17 mouse cellular contexts compared by ENCODE assay signal in genomic region chr8:111594044-111594840, GRCm38 (mm10). TPM values are rescaled to one million over a fixed set of nuclear protein-coding genes. Genes with fewer than 3 reads are reported as not detected.
A peak's percentile ranks its signal among the peaks of the same experiment; 100 is the strongest.
DNase-seq lines count a peak whose midpoint lies in the region; ATAC-seq and TF ChIP-seq lines count a peak whose summit lies in the region.
"Had no signal": no experiment of that assay in that cellular context is flagged by ENCODE, and none has a peak within 500 bp of the region (broad histone marks: within the 10 kb centered on the region; RNA-seq: fewer than 3 reads in every experiment).

No protein-coding gene starts in this region.

- H3K4me2 ChIP-seq in kidney, embryonic 15.5 days: no peak overlapping the region
- H3K4me2 ChIP-seq: forebrain, embryonic 13.5 days; limb, embryonic 13.5 days had no signal

- H3K9me3 ChIP-seq in kidney, embryonic 15.5 days (replicated peaks): no peaks in the 10 kb centered on the region
- H3K9me3 ChIP-seq: forebrain, embryonic 13.5 days; limb, embryonic 13.5 days; midbrain, embryonic 10.5 days had no signal

- peak overlapping the region; percentile 70 for H3K27ac ChIP-seq in gastrocnemius, adult 2 months
- H3K27ac ChIP-seq in kidney, embryonic 15.5 days: 0 out of 2 replicates have a peak overlapping the region, but pooled peaks have one; percentile 89
- H3K27ac ChIP-seq in kidney, adult 2 months (ENCODE audit: insufficient read depth, low read depth, low read length): no peak overlapping the region
- peak overlapping the region; percentile 13; the same call in 1 of the 2 replicates for H3K27ac ChIP-seq in macrophage
- H3K27ac ChIP-seq: forebrain, embryonic 13.5 days; limb, embryonic 13.5 days; midbrain, embryonic 10.5 days had no signal

- H3K9ac ChIP-seq in kidney, embryonic 15.5 days: no peak overlapping the region
- H3K9ac ChIP-seq: forebrain, embryonic 13.5 days; limb, embryonic 13.5 days had no signal

- no peak for DNase-seq in gastrocnemius, adult 2 months
- no peak for DNase-seq in gastrocnemius, postnatal 25 days
- no peak for DNase-seq in kidney, adult 2 months
- peak; percentile 54 for DNase-seq in 416B (ENCODE audit: low read depth)
- no peak for DNase-seq in adrenal gland, postnatal 36 days
- DNase-seq in adipocyte (ENCODE audit: low spot score): no peak
- DNase-seq: gastrocnemius, postnatal 10 days; kidney, adult 8-10 months; lung, adult 18-20 months; right cerebral cortex, postnatal 25 days had no signal

- no peaks in the 10 kb centered on the region for H3K36me3 ChIP-seq in kidney, embryonic 15.5 days
- no peaks in the 10 kb centered on the region for H3K36me3 ChIP-seq in kidney, adult 2 months (ENCODE audit: control insufficient read depth, insufficient read depth, low read length)
- H3K36me3 ChIP-seq in macrophage (ENCODE audit: inconsistent target): no peaks in the 10 kb centered on the region

- intact Hi-C loops in gastrocnemius, adult 2 months (cut with DNase I): no loop called here

- peaks cover 100% of the 10 kb centered on the region for H3K79me2 ChIP-seq in macrophage (ENCODE audit: inconsistent target)

- no peak for TF ChIP-seq CTCF in gastrocnemius, adult 2 months (IDR thresholded peaks at IDR 0.05)
- no peak for TF ChIP-seq CTCF in kidney, adult 2 months (conservative IDR thresholded peaks at IDR 0.05; ENCODE audit: insufficient read depth, insufficient read length, low read depth, low read length)

- no peak overlapping the region for H3K4me3 ChIP-seq in gastrocnemius, adult 2 months
- H3K4me3 ChIP-seq in kidney, embryonic 15.5 days (replicated peaks): no peak overlapping the region
- H3K4me3 ChIP-seq in kidney, adult 2 months (ENCODE audit: insufficient read depth, low read depth, low read length): no peak overlapping the region
- H3K4me3 ChIP-seq in macrophage (ENCODE audit: inconsistent target): no peak overlapping the region
- H3K4me3 ChIP-seq: forebrain, embryonic 13.5 days; limb, embryonic 13.5 days; midbrain, embryonic 10.5 days; myocyte had no signal

- H3K4me1 ChIP-seq in kidney, embryonic 15.5 days: peaks cover 60% of the 10 kb centered on the region
- H3K4me1 ChIP-seq in kidney, adult 2 months (ENCODE audit: control insufficient read depth, insufficient read depth, low read length): peaks cover 18% of the 10 kb centered on the region

- TF ChIP-seq POLR2A in kidney, adult 2 months (IDR thresholded peaks at IDR 0.05; ENCODE audit: low read depth, low read length): no peak

- no peaks in the 10 kb centered on the region for H3K27me3 ChIP-seq in kidney, embryonic 15.5 days
- H3K27me3 ChIP-seq in kidney, adult 2 months (replicated peaks; ENCODE audit: control insufficient read depth, insufficient read depth, low read length): no peaks in the 10 kb centered on the region
- H3K27me3 ChIP-seq: forebrain, embryonic 13.5 days; limb, embryonic 13.5 days had no signal

- no peak for ATAC-seq in kidney, embryonic 15.5 days (replicated peaks; ENCODE audit: low FRiP score)
- ATAC-seq: forebrain, embryonic 13.5 days; hindbrain, embryonic 16.5 days had no signal

- 86% methylated on average over 3 of the region's 3 CpGs for WGBS in kidney, embryonic 15.5 days
- 72% methylated on average over 3 of the region's 3 CpGs for WGBS in kidney, adult 2 months
- 26% methylated on average over 3 of the region's 3 CpGs for WGBS in macrophage (ENCODE audit: missing documents)

RNA-seq across cellular contexts. Expression of gene Ldhd, which starts 35.9 kb away (rescaled TPM):
- total RNA-seq in gastrocnemius, adult 2 months (2021): 10 to 100 TPM; 29.2 to 35.8 TPM
- total RNA-seq in gastrocnemius, postnatal 25 days (2021): 10 to 100 TPM; 31.7 to 33.6 TPM
- polyA plus RNA-seq in kidney, embryonic 15.5 days (2015; fragmentation: Nextera tagmentation; extraction: Ambion mirVana): 1.2 and 1.3 TPM in 2 replicates
- 336 and 441 TPM in 2 replicates for polyA plus RNA-seq in kidney, adult 2 months (2012; rRNA removed)
- total RNA-seq in macrophage (2018; cell fraction: chromatin; rRNA removed): 1 to 10 TPM in 24 of 26 experiments, under 1 TPM in 2; 0.67 to 3.8 (median 1.9) TPM
- under 1 TPM; 0.40 to 0.91 (median 0.64) TPM for total RNA-seq in macrophage (2018; cell fraction: cytosol; rRNA removed)
- total RNA-seq in macrophage (2018; cell fraction: nucleus; rRNA removed): 1 to 10 TPM in 22 of 26 experiments, under 1 TPM in 4; 0.55 to 2.4 (median 1.4) TPM
- polyA plus RNA-seq in macrophage (2018): 0.40 to 1.2 TPM (median 0.82 TPM) in 3 replicates
- total RNA-seq in adrenal gland, postnatal 36 days (2021): 10 to 100 TPM; 50.1 to 74.8 TPM

RNA-seq across cellular contexts. Expression of gene Zfp1, which starts 49.0 kb away (rescaled TPM):
- 1 to 10 TPM; 7.9 to 9.4 TPM for total RNA-seq in gastrocnemius, adult 2 months (2021)
- total RNA-seq in gastrocnemius, postnatal 25 days (2021): 1 to 10 TPM; 5.3 to 6.8 TPM
- 20.4 and 21.2 TPM in 2 replicates for polyA plus RNA-seq in kidney, embryonic 15.5 days (2015; fragmentation: Nextera tagmentation; extraction: Ambion mirVana)
- polyA plus RNA-seq in kidney, adult 2 months (2012; rRNA removed): 6.6 and 7.5 TPM in 2 replicates
- total RNA-seq in macrophage (2018; cell fraction: chromatin; rRNA removed): 10 to 100 TPM in 21 of 26 experiments, 1 to 10 TPM in 5; 6.6 to 22.8 (median 16.6) TPM
- 1 to 10 TPM; 2.5 to 8.2 (median 5.0) TPM for total RNA-seq in macrophage (2018; cell fraction: cytosol; rRNA removed)
- total RNA-seq in macrophage (2018; cell fraction: nucleus; rRNA removed): 10 to 100 TPM in 16 of 26 experiments, 1 to 10 TPM in 10; 4.6 to 32.3 (median 11.4) TPM
- polyA plus RNA-seq in macrophage (2018): 6.6 to 13.8 TPM (median 6.9 TPM) in 3 replicates
- 1 to 10 TPM; 7.2 to 8.7 TPM for total RNA-seq in adrenal gland, postnatal 36 days (2021)

RNA-seq across cellular contexts. Expression of gene Znrf1, which starts 58.3 kb away (rescaled TPM):
- 10 to 100 TPM; 58.6 to 69.8 TPM for total RNA-seq in gastrocnemius, adult 2 months (2021)
- total RNA-seq in gastrocnemius, postnatal 25 days (2021): 10 to 100 TPM; 49.9 to 57.5 TPM
- polyA plus RNA-seq in kidney, embryonic 15.5 days (2015; fragmentation: Nextera tagmentation; extraction: Ambion mirVana): 25.2 and 28.6 TPM in 2 replicates
- 38.5 and 39.7 TPM in 2 replicates for polyA plus RNA-seq in kidney, adult 2 months (2012; rRNA removed)
- total RNA-seq in macrophage (2018; cell fraction: chromatin; rRNA removed): 1,000 to 10,000 TPM in 7 of 26 experiments, 100 to 1,000 TPM in 19; 215 to 1,872 (median 460) TPM
- total RNA-seq in macrophage (2018; cell fraction: cytosol; rRNA removed): 100 to 1,000 TPM in 2 of 26 experiments, 10 to 100 TPM in 24; 47.1 to 182 (median 64.5) TPM
- total RNA-seq in macrophage (2018; cell fraction: nucleus; rRNA removed): 1,000 to 10,000 TPM in 3 of 26 experiments, 100 to 1,000 TPM in 23; 163 to 1,561 (median 343) TPM
- polyA plus RNA-seq in macrophage (2018): 22.5 to 63.8 TPM (median 46.7 TPM) in 3 replicates
- 10 to 100 TPM; 38.1 to 40.6 TPM for total RNA-seq in adrenal gland, postnatal 36 days (2021)
